Mouse (Mus musculus) hindbrain, embryonic 14.5 days (tissue): Measurements from ENCODE around the gene Olfr710. TPM values are rescaled to one million over a fixed set of nuclear protein-coding genes. Genes with fewer than 3 reads are reported as not detected.
"Not testable (repeated sequence)": the region's sequence is repeated elsewhere in the genome, so short reads cannot be mapped to it uniquely, and the experiment has no call there.

ENCODE experiments used
- ATAC-seq: fragments of 200-750 bp; cut with Nextera tagmentation; 2 replicates; pipeline ENCODE4 v1.8.0; 2017; ENCODE audit warnings: moderate number of reproducible peaks, mild to moderate bottlenecking, moderate TSS enrichment, moderate library complexity; ENCODE audit not compliant: low FRiP score
- DNase-seq: peaks from one replicate; pipeline ENCODE4 v3.0.0-alpha.2; 2015; ENCODE audit warnings: low spot score
- H3K27ac ChIP-seq: fragments of 300-500 bp; sonication (generic); 2 replicates; pipeline ENCODE4 v1.5.1; 2014; ENCODE audit warnings: mild to moderate bottlenecking, moderate library complexity
- H3K27me3 ChIP-seq: fragments of 300-500 bp; sonication (generic); 2 replicates; pipeline ENCODE4 v1.6.1; 2014; ENCODE audit warnings: mild to moderate bottlenecking, low read length, mixed read lengths; ENCODE audit not compliant: control insufficient read depth, insufficient read depth
- H3K36me3 ChIP-seq: fragments of 300-500 bp; sonication (generic); replicated peaks from 2 replicates; pipeline ENCODE4 v1.6.1; 2014; ENCODE audit not compliant: control insufficient read depth, insufficient read depth
- H3K4me1 ChIP-seq: fragments of 300-500 bp; sonication (generic); replicated peaks from 2 replicates; pipeline ENCODE4 v1.6.1; 2014; ENCODE audit warnings: antibody characterized with exemption, low read length, mixed read lengths; ENCODE audit not compliant: control insufficient read depth, insufficient read depth
- H3K4me2 ChIP-seq: fragments of 300-500 bp; sonication (generic); replicated peaks from 2 replicates; pipeline ENCODE4 v1.6.1; 2014; ENCODE audit warnings: mild to moderate bottlenecking, moderate library complexity
- H3K4me3 ChIP-seq: fragments of 300-500 bp; sonication (generic); replicated peaks from 2 replicates; pipeline ENCODE4 v1.5.1; 2014; ENCODE audit warnings: mild to moderate bottlenecking, low read length
- H3K9ac ChIP-seq: fragments of 300-500 bp; sonication (generic); 2 replicates; pipeline ENCODE4 v1.6.1; 2014
- H3K9me3 ChIP-seq: fragments of 300-500 bp; sonication (generic); 2 replicates; pipeline ENCODE4 v1.6.1; 2016; ENCODE audit warnings: low read length; ENCODE audit not compliant: control insufficient read depth
- WGBS: fragments of 180-500 bp; shearing (Covaris S2); extraction: QIAGEN DNeasy Blood & Tissue Kit; methylation state at CpG from one replicate; pipeline ENCODE4 v1.1.7; 2014; 5-methylcytosine and 5-hydroxymethylcytosine counted together
- polyA plus RNA-seq: library from polyadenylated mRNA; unstranded; fragments of >200 nt; fragmentation: Nextera tagmentation; extraction: Ambion mirVana; gene quantifications from 2 replicates; pipeline ENCODE4 v1.2.1, GENCODE M21; 2014

Gene Olfr710
- polyA plus RNA-seq = not detected in 2 replicates

- 82% methylated on average over 3 of the region's 3 CpGs for WGBS
- DNase-seq (no peak), ATAC-seq (no peak)
- no peak within 1 kb of the TSS for H3K9ac ChIP-seq
- H3K9me3 ChIP-seq = no peaks in the 10 kb centered on the region
- no peaks in the 10 kb centered on the region for H3K4me1 ChIP-seq
- H3K4me2 ChIP-seq = no peak within 1 kb of the TSS
- no peaks in the 10 kb centered on the region for H3K27me3 ChIP-seq
- H3K4me3 ChIP-seq = no peak within 1 kb of the TSS
- H3K27ac ChIP-seq = no peak within 1 kb of the TSS
- H3K36me3 ChIP-seq = no peaks in the 10 kb centered on the region
Observed at GRCm38 (mm10) chr7:106948212-106948611, at the start of gene Olfr710. Gene Olfr710 (minus strand): TSS chr7:106948312.

- ATAC-seq (no peak), DNase-seq (no peak)
- H3K4me2 ChIP-seq = no peak overlapping the region
- no peak overlapping the region for H3K9ac ChIP-seq
- H3K27ac ChIP-seq = no peak overlapping the region
- H3K27me3 ChIP-seq = no peaks in the 10 kb centered on the region
- no peaks in the 10 kb centered on the region for H3K36me3 ChIP-seq
- H3K4me3 ChIP-seq = no peak overlapping the region
- no peaks in the 10 kb centered on the region for H3K9me3 ChIP-seq
- 89% methylated on average over 3 of the region's 3 CpGs for WGBS
- H3K4me1 ChIP-seq = no peaks in the 10 kb centered on the region
Observed at GRCm38 (mm10) chr7:106985236-106985635, 37.1 kb upstream of the Olfr710 start.

DNA sequence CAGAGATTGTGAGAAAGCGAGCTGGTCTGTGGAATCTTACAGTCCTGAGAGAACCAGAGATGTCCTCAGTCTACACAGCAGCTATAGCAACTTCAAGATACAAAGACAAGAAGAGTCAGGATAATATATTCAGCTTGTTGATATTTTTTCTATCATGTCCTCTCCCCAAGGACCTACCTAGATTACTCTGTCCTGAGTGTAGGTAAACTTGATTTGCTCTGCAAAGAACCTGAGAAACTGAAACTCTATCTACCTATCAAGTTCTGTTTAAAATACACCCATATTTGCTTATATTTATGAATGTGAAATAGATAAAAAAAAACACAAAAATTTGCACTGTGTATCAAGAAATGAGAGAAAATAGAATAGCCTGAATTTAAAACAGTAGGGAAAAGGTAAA is 27.2 kb upstream of the Olfr710 start, which contains the start of gene Olfr711:
Gene Olfr711 (minus strand): TSS at position 101 of the 400 bp plus-strand sequence.
- H3K9me3 ChIP-seq = no peaks in the 10 kb centered on the region
- no peak within 1 kb of the TSS for H3K4me2 ChIP-seq
- H3K27ac ChIP-seq = no peak within 1 kb of the TSS
- no peak for DNase-seq
- H3K9ac ChIP-seq = no peak within 1 kb of the TSS
- WGBS = 71% methylated on average over 1 of the region's 1 CpGs
- no peak for ATAC-seq
- no peaks in the 10 kb centered on the region for H3K4me1 ChIP-seq
- H3K4me3 ChIP-seq = no peak within 1 kb of the TSS
- H3K36me3 ChIP-seq = no peaks in the 10 kb centered on the region
- no peaks in the 10 kb centered on the region for H3K27me3 ChIP-seq

DNA sequence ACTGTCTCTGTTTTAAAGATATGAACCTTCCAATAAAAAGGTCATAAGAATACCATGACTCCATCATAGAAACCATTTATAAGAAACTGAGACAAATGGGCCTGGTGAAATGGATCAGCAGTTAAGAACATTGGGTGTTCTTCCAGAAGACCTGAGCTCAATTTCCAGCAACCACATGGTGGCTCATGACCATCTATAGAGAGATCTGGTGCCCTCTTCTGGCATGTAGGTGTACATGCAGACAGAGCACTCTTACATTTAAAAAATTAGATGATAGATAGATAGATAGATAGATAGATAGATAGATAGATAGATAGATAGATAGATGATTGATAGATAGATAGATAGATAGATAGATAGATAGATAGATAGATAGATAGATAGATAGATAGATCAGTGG is 19.4 kb upstream of the Olfr710 start:
- H3K27ac ChIP-seq, H3K4me1 ChIP-seq, DNase-seq, H3K36me3 ChIP-seq, H3K4me3 ChIP-seq, H3K9ac ChIP-seq, H3K9me3 ChIP-seq, ATAC-seq, H3K4me2 ChIP-seq, H3K27me3 ChIP-seq: not testable (repeated sequence)

DNA sequence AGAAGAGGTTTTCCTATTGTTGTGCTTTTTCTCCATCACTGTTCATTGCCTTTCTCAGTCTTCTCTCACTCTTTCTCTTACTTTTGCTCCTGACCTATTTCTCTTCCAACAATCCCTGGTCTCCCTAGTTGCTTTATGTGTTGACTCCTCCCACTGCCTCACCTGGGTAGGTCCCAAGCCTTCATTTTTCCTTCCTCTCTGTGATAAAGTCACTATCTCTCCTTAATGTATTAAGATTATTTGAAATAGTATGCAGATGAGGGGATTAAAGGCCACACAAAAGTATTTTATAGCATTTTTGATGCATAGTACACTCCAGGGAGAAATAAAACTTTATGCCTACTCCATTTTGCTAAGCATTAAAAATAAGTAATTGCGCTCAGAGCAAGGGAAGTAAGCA is 15.7 kb upstream of the Olfr710 start, which contains the start of gene Olfr6:
Gene Olfr6 (minus strand): TSS at position 101 of the 400 bp plus-strand sequence.
- Histone ChIP-seq H3K27ac (no peak within 1 kb of the TSS), H3K9me3 (no peaks in the 10 kb centered on the region), H3K36me3 (no peaks in the 10 kb centered on the region), H3K9ac (no peak within 1 kb of the TSS), H3K4me2 (no peak within 1 kb of the TSS), H3K4me3 (no peak within 1 kb of the TSS), H3K4me1 (no peaks in the 10 kb centered on the region), H3K27me3 (no peaks in the 10 kb centered on the region)
- 90% methylated on average over 1 of the region's 1 CpGs for WGBS
- ATAC-seq = no peak
- DNase-seq = no peak

- no peaks in the 10 kb centered on the region for H3K4me1 ChIP-seq
- DNase-seq (no peak), ATAC-seq (no peak)
- H3K27ac ChIP-seq = no peak within 1 kb of the TSS
- H3K36me3 ChIP-seq = no peaks in the 10 kb centered on the region
- no peak within 1 kb of the TSS for H3K4me3 ChIP-seq
- H3K9ac ChIP-seq = no peak within 1 kb of the TSS
- no peaks in the 10 kb centered on the region for H3K27me3 ChIP-seq
- H3K9me3 ChIP-seq = no peaks in the 10 kb centered on the region
- no peak within 1 kb of the TSS for H3K4me2 ChIP-seq
Observed at GRCm38 (mm10) chr7:106932119-106932518, 16.0 kb downstream of the Olfr710 start, which contains the start of gene Olfr709-ps1. Gene Olfr709-ps1 (minus strand): TSS chr7:106932219.

DNA sequence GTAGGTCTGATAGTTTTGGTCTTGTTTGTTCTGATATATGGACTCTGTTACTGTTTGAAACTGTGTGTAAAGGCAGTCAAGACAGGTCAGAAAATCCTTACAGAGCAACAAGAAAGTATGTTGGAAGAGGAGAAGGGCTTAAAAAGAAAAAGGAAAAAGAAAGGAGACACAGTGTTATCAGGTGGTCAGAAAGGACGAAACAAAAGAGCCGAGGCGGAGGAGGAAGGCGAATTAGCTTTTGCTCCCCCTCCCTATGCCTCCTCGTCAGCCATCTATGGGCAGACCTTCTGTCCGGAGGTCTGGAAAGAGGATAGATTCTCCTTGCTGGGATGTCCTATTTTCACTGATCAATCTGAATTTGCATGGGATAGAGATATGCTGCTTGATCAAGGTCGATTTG is 27.2 kb downstream of the Olfr710 start:
- not testable (repeated sequence) for ATAC-seq, H3K27ac ChIP-seq, H3K4me2 ChIP-seq, H3K4me1 ChIP-seq, H3K36me3 ChIP-seq, DNase-seq, H3K9me3 ChIP-seq, H3K27me3 ChIP-seq, H3K4me3 ChIP-seq, H3K9ac ChIP-seq
- WGBS = 77% methylated on average over 5 of the region's 7 CpGs

DNA sequence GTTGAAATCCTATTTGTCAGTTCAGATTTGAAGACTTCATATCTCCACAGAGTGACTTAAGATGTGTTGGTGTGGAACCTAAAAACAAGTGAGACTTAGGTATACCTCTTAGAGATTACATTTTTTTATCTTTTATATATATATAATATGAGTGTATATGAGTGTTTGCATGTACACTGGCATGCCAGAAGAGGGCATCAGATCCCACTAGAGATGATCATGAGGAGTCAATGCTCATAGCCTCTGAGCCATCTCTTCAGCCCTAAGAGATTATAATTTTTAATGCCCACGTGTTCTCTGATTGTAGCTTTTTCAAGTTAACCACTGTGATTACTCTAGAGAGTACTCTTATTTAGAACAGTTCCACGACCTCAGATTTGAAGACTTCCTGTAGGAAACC is 40.4 kb downstream of the Olfr710 start, which contains the start of gene Olfr1532-ps1:
Gene Olfr1532-ps1 (plus strand): TSS at position 326 of the 400 bp plus-strand sequence.
- Histone ChIP-seq H3K4me2 (no peak within 1 kb of the TSS), H3K27ac (no peak within 1 kb of the TSS), H3K9me3 (no peaks in the 10 kb centered on the region), H3K27me3 (no peaks in the 10 kb centered on the region), H3K9ac (no peak within 1 kb of the TSS), H3K4me1 (no peaks in the 10 kb centered on the region), H3K36me3 (no peaks in the 10 kb centered on the region), H3K4me3 (no peak within 1 kb of the TSS)
- DNase-seq = no peak
- 71% methylated on average over 2 of the region's 2 CpGs for WGBS
- no peak for ATAC-seq

DNA sequence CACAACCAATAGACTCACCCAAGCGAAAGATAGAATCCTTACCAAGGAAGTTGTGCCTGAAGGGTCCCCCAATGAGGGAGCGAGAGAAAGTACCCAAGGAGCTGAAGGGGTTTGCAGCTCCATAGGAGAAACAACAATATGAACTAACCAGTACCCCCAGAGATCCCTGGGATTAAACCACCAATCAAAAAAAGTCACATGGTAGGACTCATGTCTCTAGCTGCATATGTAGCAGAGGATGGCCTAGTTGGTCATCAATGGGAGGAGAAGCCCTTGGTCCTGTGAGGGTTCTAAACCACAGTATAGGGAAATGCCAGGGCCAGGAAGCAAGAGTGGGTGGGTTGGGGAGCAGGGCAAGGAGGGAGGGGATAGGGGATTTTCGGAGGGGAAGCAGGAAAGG is 47.0 kb downstream of the Olfr710 start, which contains the start of gene Olfr707:
Gene Olfr707 (minus strand): TSS at position 101 of the 400 bp plus-strand sequence.
- not testable (repeated sequence) for H3K4me2 ChIP-seq, H3K27ac ChIP-seq, H3K9me3 ChIP-seq, H3K36me3 ChIP-seq, H3K4me3 ChIP-seq, H3K4me1 ChIP-seq, H3K27me3 ChIP-seq, ATAC-seq, DNase-seq, H3K9ac ChIP-seq
- 81% methylated on average over 3 of the region's 3 CpGs for WGBS
